Mouse (Mus musculus) urinary bladder, postnatal 10 days (tissue): ENCODE results near the gene Lef1.

Experiments used
- DNase-seq: peaks from one replicate; pipeline ENCODE4 v3.0.0; 2022; ENCODE audit warnings: low spot score

Lef1 gene

DNA sequence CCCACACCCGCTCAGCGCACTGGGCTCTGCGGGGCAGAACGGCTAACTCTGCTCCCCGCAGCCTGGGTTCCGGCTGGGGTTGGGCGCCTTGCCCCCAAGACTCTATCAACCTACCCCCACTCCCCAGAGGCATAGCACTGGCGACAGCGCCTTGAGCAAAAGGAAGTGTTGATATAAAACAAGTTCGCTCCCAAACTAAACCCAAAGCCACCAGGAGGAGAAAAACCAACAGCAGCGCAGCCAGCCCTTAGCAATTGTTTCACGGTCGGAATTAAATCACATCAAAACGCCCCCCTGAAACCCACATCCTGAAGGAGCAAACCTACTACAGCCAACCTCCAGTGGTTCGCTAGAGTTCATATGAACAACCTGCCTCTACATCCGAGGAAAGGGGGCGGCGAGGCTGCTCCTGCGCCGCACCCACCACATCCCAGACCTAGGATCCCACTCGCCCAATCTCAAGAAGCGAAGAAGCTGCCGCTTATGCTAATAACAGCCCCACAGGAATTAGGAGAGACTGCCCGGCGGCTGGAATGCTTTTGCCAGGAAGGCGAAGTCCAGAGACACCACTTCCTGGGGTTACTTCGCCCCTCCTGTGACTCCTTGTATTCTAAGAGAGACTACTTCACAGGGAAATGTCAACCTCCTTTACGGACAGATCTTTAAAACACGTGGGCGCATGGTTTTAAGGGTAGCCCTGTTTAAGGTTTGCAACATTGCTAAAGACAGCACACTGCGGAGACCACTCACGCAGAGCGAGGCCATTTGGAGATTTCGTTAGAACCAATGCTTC, 2.8 kb upstream of the Lef1 start:
- no peak for DNase-seq

- no peak for DNase-seq
Observed at GRCm38 (mm10) chr3:131108094-131108653, 2.1 kb upstream of the Lef1 start.

- no peak for DNase-seq
Observed at GRCm38 (mm10) chr3:131109066-131109685, 1.1 kb upstream of the Lef1 start.

DNA sequence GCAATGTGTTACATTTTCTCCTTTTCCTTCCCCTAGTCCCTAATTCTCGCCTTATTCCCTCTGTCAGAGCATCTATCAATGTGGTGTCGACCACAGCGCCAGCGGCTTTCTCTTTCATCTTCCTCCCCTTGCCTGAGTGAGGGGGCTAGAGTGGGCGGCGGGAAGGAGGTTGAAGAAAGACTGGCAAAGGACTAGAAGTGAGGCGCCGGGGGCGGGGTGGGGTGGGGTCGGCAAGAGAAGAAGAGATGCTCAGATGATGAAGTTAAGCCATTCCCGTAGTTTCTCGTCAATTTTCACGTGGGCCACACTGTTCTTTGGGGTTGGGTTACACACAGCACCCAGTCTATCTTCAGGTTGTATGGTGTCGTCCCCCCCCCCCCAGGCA, 593 bp upstream of the Lef1 start:
- DNase-seq: no peak

- DNase-seq: no peak
Observed at GRCm38 (mm10) chr3:131111151-131111850, 1.0 kb downstream of the Lef1 start.

DNA sequence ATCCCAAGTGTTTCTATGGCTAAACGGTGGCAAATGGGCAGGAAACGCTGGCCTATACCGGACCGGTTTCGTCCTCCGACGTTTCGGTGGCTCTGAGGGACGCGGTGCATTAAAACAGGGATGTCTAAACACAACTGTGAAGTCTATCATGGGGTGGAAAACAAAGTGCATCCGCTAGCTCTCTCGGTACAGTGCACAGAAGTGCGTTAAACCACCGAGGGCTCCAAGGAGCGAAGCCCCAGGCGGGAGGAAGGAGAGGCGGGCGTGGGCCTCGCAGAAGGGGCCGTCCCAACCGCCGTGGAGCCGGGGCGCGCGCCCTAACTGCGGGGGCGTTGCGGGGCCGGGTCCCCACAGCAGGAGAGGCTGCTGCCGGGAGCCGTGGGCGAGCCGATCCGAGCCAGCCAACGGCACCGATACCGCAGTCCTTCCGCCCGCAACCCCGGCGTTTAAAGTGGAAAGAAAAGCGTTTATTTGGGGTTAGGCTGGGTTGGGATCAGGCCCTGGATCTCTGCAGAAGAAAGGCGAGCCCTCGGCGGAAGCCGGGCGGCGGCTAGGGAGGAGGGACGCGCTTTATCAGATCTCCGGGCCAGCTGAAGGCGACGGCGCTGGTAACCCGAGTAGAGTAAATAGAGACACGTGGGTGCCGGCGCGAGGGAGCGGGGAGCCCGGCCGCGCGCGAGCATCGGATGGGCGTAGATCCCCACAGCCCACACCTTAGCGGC, 1.7 kb downstream of the Lef1 start:
- no peak for DNase-seq

GRCm38 (mm10) chr3:131112573-131112955, 2.3 kb downstream of the Lef1 start:
- DNase-seq: no peak

DNA sequence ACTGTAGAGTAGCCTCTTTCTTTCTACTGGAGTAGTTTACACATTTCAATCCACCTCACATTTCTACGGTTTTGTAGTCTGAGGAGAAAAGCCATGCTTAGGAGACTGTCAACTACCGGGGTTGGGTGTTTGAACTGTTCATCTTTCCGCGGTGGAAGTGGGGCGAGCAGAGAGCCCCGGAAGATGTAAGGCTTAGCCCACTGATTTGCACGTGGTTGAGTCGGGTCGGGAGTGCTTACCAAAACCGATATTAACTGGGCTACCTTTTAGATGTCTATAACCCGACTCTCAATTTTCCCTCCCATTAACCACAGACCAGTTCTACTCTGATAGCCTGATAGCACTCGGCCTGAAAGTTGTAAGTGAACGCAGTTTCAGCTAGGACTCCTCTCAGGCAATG, 2.8 kb downstream of the Lef1 start:
- DNase-seq: no peak

GRCm38 (mm10) chr3:131116116-131116515, 5.8 kb downstream of the Lef1 start:
- no peak for DNase-seq

- DNase-seq: no peak
Observed at GRCm38 (mm10) chr3:131117352-131117751, 7.1 kb downstream of the Lef1 start.

GRCm38 (mm10) chr3:131117883-131118282, 7.6 kb downstream of the Lef1 start:
- DNase-seq: no peak

DNA sequence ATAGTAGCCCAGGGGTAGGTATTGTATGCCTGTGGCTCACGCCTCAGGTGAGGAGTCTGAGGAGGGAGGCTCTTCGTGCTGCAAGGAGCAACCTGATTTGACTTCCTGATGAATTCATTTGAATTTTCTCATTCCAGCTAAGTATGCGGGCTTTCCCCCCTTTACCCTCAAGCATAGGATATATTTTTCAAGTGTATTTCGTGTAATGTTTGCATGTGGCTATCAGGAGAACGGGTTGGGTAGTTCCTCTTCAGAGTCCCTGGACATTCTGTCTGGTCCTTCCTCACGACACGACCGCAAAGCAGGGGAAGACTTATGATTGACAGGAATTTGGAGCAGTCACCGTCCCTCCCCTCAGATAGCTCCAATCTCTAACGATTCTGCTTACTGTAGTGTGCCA, 9.2 kb downstream of the Lef1 start:
- no peak for DNase-seq

GRCm38 (mm10) chr3:131123501-131123900, 13.2 kb downstream of the Lef1 start:
- no peak for DNase-seq

GRCm38 (mm10) chr3:131125873-131126272, 15.6 kb downstream of the Lef1 start:
- no peak for DNase-seq

DNA sequence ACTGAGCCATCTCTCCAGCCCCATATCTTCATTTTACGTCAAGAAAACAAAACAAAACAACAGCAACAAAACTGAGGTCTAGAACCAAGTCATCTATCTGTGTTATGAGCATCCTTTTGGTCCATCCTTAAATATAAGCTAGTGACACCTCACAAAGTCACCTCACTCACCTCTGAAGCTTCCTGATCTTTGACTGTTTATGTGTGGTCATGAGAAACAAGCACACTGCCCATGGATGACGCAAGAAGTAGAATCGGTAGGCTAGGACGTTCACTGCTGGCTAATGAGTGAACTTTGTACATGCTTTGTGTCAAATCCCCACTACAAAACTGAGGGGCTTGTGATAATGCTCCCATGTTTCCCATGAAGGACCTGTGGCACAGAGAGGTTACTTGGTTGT, 16.2 kb downstream of the Lef1 start:
- no peak for DNase-seq

DNA sequence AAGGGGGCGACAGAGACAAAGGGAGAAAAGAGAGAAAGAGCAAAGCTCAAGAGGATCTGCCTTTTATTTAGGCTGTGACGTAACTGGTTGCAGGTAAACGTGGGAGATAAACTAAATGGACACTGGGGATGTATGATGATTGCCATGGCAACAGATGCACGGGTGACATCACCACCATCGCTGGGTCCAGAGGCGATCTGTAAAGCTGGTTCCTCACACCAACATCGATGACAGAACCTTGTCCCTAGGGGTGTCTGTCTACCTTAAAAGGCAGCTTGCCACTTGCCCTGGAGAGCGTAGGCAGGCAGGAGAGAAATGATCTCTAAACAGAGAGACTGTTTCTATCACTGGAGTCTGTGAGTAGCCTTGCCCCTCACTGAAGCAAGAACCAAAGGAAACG, 23.7 kb downstream of the Lef1 start:
- no peak for DNase-seq

DNA sequence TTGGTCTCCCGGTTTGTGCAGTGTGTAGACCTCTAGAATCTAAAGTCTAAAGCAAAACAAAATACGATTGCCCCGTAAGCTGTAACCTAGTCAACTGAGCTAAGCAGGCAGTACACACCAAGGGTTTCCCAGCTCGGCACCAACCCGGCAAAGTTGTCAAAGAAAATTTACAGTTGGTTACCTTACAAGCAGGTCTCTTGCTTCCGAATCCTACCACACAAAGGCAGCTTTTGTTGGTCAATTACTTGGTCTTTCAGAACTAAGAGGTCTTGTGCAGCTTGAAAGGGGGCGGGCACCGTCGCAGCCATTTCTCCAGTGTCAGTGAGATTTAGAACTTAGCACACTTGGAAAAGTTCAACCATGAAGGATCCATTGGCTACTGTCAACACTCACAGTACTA, 25.2 kb downstream of the Lef1 start:
- no peak for DNase-seq

GRCm38 (mm10) chr3:131136455-131136854, 26.2 kb downstream of the Lef1 start:
- no peak for DNase-seq

- DNase-seq: no peak
Observed at GRCm38 (mm10) chr3:131137119-131137781, 27.0 kb downstream of the Lef1 start.

DNA sequence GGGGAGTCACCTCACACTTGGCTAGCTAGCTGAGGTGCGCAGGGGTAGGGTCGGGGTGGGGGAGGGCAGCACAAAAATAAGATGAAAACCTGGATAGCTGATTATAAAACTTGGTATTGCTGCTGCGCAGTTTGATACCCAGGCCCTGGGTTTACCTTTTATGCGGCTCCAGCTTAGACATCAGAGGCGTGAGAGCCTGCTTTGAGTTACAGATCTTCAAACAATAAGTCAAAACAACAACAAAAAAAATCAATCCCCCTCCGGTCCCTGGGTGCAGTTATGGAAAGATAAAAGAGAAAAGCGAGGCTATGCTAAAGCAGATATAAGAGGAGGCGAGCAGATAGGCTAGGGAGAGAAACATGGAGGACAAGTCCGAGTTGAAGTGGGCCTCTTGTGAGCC, 28.0 kb downstream of the Lef1 start:
- no peak for DNase-seq

GRCm38 (mm10) chr3:131138797-131139196, 28.5 kb downstream of the Lef1 start:
- no peak for DNase-seq
